Mouse (Mus musculus) ES-E14 (cell line): ENCODE data around the gene Gm20662.

Experiments used
- CHD2 ChIP-seq: IDR thresholded peaks from 2 replicates; pipeline ENCODE4 v1.6.1; 2014; ENCODE audit warnings: mild to moderate bottlenecking, low read depth, low read length, inconsistent platforms
- HCFC1 ChIP-seq: IDR thresholded peaks from 2 replicates; pipeline ENCODE4 v1.6.1; 2012; ENCODE audit warnings: low read length, inconsistent platforms, borderline replicate concordance; ENCODE audit not compliant: insufficient read depth
- MAFK ChIP-seq: IDR thresholded peaks from 2 replicates; pipeline ENCODE4 v1.6.1; 2014; ENCODE audit warnings: mild to moderate bottlenecking, low read depth, low read length, inconsistent platforms; ENCODE audit not compliant: insufficient read depth
- ZC3H11A ChIP-seq: IDR thresholded peaks from 2 replicates; pipeline ENCODE4 v1.6.1; 2012; ENCODE audit warnings: low read depth, mild to moderate bottlenecking, inconsistent platforms, low read length, borderline replicate concordance
- ZNF384 ChIP-seq: IDR thresholded peaks from 2 replicates; pipeline ENCODE4 v1.6.1; 2012; ENCODE audit warnings: low read depth, low read length, inconsistent platforms

GRCm38 (mm10) chr9:107967437-107967836 lies 28.7 kb upstream of the Gm20662 start:
- TF ChIP-seq ZC3H11A (no peak), MAFK (no peak), CHD2 (no peak), ZNF384 (no peak), HCFC1 (no peak)
